Mouse (Mus musculus) left cerebral cortex, postnatal 36 days (tissue): ENCODE measurements at regions not wholly inside any gene's neighbourhood (a gene's known extent, or its start where the extent isn't known, plus 50 kb on each side); places are given as distances from the start of the nearest gene placed in this dataset.
"Not testable (repeated sequence)": the region's sequence is repeated elsewhere in the genome, so short reads cannot be mapped to it uniquely, and the experiment has no call there.

ENCODE experiments used
- DNase-seq, 2 experiments: peaks; one replicate each; pipeline ENCODE4 v3.0.0; 2021 to 2022; ENCODE audit warnings: low spot score in 2 of 2, mixed read lengths in 1 of 2
- intact Hi-C: fragments of 180-260 bp; cut with DNase I; formaldehyde crosslinking; loops from one replicate; pipeline ENCODE4 v1.15.1; 2025

DNA sequence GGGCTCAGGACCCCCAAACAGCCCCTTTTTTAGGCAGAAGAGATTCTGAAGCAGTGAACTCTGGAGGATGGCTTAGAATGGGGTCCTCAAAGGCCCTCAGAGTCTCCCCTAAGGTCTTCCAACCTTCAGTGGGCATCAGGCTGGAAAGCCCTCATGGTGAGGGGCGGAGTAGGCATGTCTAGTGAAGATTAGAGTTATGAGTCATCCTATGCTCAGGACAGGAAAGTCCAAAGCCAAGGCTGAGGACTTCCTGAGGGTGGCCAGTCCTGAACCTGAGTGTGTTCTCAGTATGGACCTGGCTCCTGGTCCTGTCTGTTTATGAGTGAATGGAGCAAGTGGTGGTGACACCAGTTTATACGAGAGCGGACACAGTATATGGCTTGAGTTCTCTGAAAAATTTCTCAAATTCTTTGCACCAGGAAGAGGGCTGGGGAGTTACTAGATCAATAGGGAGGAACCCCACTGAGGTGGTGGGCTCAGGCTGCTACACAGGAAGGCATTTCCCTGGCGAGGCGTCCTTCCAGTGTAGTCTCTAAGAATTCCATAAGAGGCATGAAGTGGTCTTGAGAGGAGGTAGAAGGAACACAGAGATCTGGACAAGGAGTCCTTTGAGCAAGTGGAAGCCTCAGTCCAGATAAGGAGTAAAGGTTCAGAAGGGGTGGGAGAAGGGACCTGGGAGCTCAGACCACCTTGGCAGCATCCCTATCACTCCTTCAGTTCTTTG lies 266.2 kb downstream of the Cyp26b1 start:
- DNase-seq: no peak
- intact Hi-C loops: no loop called here

DNA sequence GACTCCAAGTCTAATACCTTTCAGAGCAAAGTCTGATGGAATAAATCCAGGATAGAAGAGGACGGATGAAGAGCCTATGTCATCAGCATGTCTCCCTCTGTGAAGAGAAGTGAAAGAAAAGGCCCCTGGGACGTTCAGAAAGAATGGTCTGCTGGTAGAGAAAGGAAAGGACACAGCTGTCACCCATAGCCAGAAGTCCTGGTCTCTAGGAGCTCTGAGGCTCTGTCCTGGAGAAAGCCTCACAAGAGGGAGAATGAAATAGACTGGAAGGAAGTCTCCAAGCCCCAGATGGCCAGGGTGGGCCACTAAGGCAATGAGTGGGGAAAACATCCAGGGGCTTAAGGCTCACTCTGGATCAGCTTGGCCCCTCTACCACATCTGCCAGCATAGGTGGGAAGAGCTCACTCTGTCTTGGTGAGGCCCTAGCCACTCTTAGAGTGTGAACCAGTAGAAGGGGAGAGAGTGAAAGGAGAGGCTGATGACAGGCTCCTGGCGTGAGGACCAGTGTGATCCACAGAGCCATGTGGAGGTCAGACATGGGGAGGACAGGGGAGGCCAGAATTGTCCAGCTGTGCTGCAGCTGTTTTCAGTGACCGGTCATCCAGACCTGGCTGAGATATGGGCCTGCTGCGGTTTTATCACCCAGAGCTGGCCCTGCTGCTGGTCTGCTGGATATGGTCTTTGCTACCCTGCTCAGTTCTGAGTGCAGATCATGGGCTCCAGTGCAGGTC lies 268.2 kb downstream of the Cyp26b1 start:
- DNase-seq: no peak
- intact Hi-C loops: no loop called here

GRCm38 (mm10) chr6:84324185-84324584 lies 269.5 kb downstream of the Cyp26b1 start:
- intact Hi-C loops: loop anchor here (5.0 kb wide), 1 partner anchor 253 kb away; no protein-coding TSS in a partner anchor
- no peak for DNase-seq

DNA sequence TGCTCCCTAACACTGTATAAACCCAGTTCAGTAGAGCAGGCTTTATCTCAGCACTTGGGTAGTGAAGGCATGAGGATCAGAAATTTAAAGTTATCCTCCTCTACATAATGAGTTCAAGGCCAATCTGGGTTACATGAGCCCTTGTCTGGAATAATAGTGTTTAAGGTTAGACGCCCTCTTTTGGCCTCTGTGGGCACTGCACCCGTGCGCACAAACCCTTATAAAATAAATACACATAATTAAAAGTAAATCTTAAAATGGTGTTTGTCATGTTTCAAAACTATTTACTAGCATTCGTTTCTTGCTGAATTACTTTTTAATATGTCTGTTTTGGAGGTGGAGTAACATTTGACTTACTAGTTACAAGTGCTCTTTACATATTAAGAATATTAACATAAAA lies 271.2 kb downstream of the Cyp26b1 start:
- no peak for DNase-seq
- intact Hi-C loops: loop anchor here (5.0 kb wide), 1 partner anchor 255 kb away; no protein-coding TSS in a partner anchor

DNA sequence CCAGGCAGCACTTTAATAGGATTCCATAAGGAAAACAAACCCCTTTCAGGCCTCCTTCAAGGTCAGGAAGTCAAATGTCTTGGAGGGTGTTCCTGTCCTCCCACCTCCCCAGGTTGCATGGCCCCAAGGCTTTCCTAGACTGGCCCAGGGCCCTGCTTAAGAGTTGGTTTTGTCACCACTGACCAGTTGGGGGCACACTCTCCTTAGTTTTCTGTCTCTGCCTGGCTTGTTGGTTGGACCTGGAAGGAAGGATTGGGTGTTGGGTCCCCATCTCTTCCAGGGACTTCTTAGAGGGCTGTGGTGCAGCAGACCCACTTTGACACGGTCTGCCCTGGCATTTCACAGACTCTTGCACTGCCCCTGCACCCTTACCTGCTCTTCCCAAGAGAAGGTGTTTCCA lies 273.1 kb downstream of the Cyp26b1 start:
- DNase-seq: peak in 1 of 2 experiments; percentile 12
- intact Hi-C loops: loop anchor here (5.0 kb wide), 1 partner anchor 257 kb away; no protein-coding TSS in a partner anchor

GRCm38 (mm10) chr6:84318774-84319173 lies 274.9 kb downstream of the Cyp26b1 start:
- intact Hi-C loops: no loop called here
- DNase-seq: peak; percentile 31 to 39

- intact Hi-C loops: loop anchor here (2.0 kb wide), 1 partner anchor 220 kb away; no protein-coding TSS in a partner anchor
- no peak for DNase-seq
Observed at GRCm38 (mm10) chr6:84317026-84317425, 276.7 kb downstream of the Cyp26b1 start.

DNA sequence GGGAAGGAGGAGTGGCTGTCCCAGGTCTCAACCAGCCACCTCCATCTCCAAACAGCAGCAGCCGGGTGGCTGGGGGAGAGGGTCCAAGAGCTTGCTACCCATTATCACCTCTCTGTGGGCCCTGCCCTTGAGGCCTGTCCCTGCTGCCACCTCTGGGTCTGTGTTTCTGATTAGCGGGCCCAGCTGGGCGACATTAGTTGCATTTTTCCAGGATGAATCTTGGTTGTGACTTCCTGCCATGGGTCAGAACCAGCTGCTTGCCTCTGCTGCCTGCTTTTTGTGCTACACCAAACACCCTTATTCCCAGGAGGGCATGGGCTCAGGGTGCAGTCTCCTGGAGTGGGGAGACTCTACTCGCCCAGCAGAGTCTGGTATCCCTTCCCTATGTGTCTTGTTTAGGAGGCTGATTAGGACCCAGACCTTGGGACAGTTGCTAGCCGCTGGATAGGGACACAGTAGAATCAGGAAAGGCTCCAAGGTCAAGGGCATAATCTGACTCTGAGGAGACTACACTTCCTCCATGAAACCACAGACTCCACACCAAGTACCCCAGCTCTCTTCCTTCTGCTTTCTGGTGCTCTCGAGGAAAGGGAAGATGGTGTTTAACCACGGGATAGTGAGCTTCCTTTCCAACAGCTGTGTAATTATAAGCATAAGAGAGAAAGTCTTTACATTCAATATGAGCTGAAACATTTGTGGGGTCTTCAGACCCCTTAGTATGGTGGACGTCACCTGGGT lies 278.4 kb downstream of the Cyp26b1 start:
- intact Hi-C loops: no loop called here
- no peak for DNase-seq

DNA sequence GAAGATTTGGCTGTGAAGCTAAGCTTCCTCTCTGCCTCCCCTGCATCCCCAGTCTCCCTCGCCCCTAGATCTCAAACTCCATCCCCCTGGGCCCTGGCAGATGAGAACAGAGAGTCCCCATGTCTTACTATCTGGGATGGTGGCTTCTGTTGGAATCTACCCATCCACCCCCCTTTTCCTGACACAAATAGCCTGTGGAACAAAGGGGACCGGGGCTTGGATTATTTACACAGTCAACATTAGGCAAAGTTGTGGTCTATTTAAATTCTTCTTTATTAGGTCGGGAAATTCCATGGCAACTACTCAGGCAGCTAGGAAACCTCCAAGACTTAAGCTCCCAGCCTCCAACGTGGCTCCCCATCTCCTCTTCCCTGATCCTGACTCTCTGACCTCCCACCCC lies 279.9 kb downstream of the Cyp26b1 start:
- intact Hi-C loops: no loop called here
- DNase-seq: no peak

GRCm38 (mm10) chr6:84310635-84311241 lies 283.0 kb downstream of the Cyp26b1 start:
- DNase-seq: no peak
- intact Hi-C loops: no loop called here

- DNase-seq: no peak
- intact Hi-C loops: no loop called here
Observed at GRCm38 (mm10) chr6:84307556-84307955, 286.2 kb downstream of the Cyp26b1 start.

- intact Hi-C loops: no loop called here
- DNase-seq: no peak
Observed at GRCm38 (mm10) chr6:84306585-84306984, 287.1 kb downstream of the Cyp26b1 start.

- intact Hi-C loops: no loop called here
- DNase-seq: no peak
Observed at GRCm38 (mm10) chr6:84305093-84305492, 288.6 kb downstream of the Cyp26b1 start.

GRCm38 (mm10) chr6:84302916-84303315 lies 290.8 kb downstream of the Cyp26b1 start:
- intact Hi-C loops, DNase-seq: not testable (repeated sequence)

GRCm38 (mm10) chr6:84299936-84300335 lies 291.5 kb downstream of the Dysf start:
- DNase-seq: no peak
- intact Hi-C loops: no loop called here

DNA sequence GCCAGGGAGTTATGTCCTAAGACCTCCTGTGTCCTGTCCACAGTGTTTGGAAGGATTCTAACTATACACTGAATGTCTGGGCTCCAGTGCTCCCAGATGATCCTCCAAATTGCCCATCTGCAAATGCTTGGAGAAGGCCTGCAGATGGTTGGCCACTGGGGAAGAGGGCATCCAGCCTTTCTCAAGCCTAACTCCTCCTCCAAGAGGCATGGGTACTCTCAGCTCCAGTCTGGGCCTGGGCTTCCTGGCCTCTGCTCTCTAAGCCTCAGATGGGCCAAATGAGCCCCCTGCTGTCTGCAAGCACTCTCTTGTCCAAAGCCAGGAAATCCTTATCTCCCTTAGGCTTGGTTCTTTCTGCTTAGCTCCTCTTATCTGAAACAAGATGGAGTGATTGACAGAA lies 290.8 kb downstream of the Dysf start:
- intact Hi-C loops: no loop called here
- no peak for DNase-seq

GRCm38 (mm10) chr6:84273907-84274306 lies 265.5 kb downstream of the Dysf start:
- DNase-seq, intact Hi-C loops: not testable (repeated sequence)

- intact Hi-C loops: no loop called here
- DNase-seq: peak; percentile 37 to 44
Observed at GRCm38 (mm10) chr6:84272520-84273311, 264.3 kb downstream of the Dysf start.

DNA sequence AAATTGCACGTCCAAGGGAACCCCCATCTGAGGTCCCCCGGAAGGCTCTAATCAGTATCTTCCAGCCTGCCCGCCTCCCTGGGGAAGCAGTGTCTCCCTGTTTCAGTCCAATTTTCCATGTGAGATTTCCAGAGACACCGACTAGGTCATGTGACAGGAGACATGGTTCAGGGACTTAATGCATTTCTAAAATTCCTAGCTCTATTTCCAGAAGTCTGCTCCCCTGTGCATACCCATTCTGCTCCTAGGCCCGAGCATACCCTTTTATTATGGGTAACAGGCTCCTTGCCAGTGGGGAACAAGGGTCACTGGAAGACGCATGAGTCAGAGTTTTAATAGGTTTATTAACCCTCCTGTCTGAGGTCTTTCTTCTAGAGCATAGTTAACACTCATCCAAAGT lies 263.6 kb downstream of the Dysf start:
- DNase-seq: no peak
- intact Hi-C loops: no loop called here
